Mouse (Mus musculus) naive thymus-derived CD4-positive, alpha-beta T cell, adult 2 months (primary cell): ENCODE results near the gene Ssna1.

Experiments used
- DNase-seq: peaks from one replicate; pipeline ENCODE4 v3.0.0-alpha.2; 2011; ENCODE audit warnings: low read depth

The Ssna1 gene

DNA sequence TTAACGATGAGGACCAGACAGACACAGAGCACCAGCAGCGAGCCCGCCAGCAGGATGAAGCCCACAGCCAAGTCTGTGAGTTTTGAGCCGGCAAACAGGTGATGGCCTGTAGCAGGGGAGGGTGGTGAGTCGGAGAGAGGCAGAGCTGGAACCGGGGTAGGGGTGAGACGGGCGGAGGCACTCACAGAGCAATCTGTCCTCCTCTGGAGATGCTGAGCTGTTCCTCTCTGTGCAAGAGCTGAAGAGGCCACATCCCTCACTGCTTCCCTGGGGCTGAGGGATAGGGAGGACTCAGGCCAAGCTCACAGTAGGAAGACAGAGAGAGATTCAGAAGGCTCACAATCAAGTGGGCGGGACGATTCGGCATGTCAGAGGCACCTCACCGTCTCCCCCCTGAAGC is 41.2 kb downstream of the Ssna1 start:
- no peak for DNase-seq

DNA sequence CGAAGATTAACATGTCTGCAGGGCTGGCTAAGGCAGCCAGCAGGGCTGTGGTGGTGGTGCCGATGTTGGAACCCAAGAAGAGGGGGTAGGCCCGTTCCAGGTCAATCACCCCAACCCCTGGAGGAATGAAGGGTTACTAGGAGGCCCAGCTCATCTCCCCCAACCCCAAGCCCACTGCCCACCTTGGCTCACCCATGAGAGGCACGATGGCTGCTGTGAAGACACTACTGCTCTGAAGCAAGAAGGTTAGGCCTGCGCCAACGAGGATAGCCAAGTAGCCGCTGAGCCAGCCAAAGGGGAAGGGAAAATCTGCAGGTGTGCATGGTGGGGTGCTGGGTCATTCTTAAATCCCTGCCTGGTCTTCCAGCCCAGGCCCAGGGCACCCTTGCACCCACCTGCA is 41.7 kb downstream of the Ssna1 start:
- DNase-seq, result no peak

DNA sequence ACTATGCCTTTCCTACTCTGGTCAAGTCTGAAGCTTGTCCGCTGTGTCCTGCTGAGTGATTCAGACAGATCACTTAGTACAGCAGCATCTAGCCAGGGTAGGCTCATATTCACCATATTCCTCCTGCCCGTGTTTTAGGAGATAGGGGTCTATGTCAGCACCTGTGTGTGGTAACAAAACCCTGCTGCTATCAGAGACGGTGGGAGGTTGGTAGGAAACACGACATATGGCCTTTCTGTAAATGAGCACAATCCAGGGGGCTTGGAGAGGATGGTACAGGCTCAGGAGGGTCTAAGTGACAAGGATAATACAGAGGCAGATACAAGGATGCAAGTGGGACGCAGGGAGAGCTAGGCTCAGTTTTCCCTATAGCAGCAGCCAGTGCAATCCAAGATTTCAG is 42.7 kb downstream of the Ssna1 start:
- DNase-seq, result no peak

DNA sequence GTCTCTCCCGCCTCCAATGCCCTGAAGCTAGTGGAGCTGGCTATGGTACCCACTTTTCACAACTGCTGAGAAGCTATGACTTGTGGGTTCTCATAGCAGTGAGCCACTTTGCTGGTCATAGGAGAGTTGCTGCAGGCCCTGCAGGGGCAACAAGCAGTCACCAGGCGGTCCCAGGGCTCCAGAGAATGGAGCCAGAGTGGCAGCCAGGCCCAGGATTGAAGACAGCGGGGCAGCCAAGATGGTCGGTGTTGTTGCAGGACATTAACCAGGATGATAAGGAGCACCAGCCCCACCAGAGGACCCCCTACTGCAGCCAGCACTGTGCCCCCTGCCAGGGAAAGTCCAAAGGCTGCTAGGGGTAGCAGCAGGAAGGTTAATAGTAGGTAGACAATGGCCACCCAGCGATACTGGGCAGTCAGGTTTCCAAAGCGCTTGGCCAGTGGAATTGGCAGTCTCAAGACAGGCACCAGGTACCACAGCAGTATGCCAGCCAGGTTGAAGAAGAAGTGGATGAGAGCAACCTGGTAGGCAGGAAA is 43.2 kb downstream of the Ssna1 start:
- no peak for DNase-seq

DNA sequence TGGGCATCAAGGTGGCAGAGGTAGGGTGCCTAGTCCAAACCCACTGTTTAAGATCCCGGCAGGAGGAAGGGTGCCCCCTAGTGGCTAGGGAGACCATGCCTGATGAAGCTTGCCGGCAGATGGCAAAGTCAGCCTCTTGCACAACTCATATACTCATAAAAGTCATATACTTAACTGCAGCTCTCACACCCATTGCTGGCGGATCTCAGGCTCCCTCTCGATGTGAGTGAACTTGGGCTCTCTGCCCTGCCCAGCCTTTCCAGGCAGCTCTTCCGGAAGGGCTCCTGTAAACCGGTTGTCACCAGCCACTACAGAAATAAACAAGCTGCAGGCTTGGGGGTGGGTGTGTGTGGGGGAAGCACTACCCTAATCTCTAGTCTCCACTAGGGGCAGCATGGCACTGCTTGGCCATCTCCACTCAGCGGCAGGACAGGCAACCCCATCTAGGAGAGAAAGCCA is 43.8 kb downstream of the Ssna1 start:
- peak; percentile 94 for DNase-seq

DNA sequence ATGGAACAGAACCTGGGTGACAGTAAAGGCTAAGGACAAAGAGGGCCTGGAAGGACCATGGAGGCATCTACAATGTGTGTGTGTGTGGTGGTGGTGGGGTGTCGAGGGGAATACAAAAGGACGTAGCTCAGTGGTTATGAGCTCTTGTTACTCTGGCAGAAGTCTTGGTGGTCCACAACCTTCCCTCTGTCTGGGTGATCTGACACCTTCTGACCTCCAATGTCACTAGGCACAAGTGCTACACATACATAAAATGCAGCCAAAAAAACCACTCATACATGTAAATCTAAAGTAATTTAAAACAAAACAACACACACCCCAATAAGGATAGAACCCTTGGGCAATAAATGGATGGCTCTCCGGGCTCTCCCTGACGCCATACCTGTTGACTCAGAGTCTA is 44.8 kb downstream of the Ssna1 start:
- DNase-seq, result peak; percentile 26

DNA sequence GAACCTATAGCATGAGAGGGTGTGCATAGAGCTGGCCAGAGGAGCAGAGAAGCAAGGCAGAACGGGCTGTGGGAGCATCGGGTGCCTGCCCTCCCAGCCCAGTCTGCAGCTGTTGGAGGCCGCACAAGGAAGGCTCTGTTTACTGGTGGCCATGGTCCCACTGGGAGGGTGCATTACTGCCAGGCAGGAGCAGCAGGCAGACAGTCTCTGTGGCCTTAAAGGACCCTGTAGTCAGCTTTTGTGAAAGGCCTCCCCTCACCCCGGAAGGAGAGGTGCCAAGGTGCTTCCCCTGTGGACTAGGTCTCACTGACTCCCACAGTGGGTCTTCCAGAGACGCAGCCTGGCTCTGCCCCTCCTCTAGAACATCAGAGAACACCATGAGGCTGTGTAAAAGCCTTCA is 45.4 kb downstream of the Ssna1 start:
- no peak for DNase-seq

DNA sequence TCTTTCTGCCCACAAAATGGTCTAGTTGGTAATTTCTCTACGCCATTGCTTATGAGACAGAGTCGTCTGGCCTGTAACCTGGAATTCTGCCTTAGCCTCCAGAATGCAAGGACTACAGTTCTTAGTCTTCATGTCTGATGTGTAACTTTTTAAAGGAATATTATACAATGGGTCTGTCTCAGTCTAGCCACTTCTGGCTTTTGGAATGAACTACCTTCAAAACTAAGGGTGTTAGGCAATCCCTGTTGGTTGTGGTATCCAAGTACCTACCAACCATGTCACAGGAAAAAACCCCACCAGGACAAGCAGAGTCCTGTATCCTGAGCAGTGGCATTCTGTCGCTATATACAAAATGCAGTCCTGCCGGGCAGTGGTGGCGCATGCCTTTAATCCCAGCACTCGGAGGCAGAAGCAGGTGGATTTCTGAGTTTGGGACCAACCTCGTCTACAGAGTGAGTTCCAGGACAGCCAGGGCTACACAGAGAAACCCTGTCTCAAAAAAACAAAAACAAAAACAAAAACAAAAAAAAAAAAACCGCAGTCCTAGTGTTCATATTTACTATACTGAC is 46.3 kb downstream of the Ssna1 start:
- DNase-seq, result no peak

DNA sequence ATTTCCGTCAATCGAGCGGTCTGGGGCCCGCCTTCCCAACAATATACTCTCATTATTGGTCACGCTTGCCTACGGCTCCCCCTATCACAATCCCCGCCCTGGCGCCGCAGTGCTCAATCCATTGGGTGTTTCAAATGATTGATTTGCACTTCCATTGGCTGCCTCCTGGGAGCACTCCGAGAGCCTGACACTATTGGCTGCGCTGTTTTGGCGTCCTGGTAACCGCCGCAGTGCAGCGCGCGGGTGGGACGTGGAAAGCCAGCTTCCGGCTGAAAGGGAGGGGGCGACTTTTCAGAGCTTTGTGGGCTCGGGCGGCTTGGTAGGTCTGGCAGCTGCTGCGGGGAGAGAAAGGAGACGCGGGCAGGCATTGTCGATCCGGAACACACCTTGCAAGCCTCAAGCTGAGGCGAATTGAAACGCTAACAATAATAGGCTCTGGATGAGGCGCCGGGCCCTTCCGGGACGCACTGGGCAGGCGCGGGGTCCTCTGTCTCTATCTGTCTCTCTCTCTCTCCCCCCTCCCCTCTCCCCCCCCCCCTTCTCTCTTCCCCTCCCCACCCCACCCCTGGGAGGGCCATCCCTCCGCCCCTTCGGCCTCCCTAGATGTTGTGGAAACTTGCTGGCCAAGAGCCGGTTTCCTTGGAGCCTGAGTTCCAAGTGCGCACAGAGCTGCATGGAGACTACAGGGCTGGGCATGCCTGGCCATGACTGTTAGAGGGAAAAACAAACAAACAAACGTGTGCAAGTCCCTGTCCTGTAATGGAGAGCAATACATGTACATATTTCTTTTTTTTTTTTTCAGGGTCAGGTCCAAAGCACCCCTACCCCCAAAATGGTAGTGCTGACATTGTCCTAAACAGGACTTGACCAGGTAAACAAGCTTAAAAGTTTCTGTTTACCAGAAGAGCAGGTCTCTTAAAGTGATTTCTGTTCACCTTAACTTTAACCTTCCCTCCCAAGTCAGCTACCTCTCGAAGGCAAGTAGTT is 47.2 kb downstream of the Ssna1 start:
- DNase-seq, result peak; percentile 99

DNA sequence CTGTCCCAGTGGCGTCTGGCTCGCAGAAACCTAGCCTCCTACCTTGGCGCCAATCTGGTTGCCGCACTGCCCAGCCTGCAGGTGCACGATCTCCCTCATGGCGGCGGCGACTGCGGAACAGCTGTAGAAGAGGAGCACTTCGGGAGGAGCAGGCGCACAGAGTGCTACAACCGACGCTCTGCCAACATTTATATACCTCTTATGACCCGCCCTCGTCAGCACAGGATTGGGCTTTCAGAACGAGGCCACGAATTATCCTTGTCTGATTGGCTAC is 47.8 kb downstream of the Ssna1 start, which contains the start of gene Tubb4b:
Gene Tubb4b, minus strand, starts transcription at position 211 of the 274 bp plus-strand sequence.
- no peak for DNase-seq

DNA sequence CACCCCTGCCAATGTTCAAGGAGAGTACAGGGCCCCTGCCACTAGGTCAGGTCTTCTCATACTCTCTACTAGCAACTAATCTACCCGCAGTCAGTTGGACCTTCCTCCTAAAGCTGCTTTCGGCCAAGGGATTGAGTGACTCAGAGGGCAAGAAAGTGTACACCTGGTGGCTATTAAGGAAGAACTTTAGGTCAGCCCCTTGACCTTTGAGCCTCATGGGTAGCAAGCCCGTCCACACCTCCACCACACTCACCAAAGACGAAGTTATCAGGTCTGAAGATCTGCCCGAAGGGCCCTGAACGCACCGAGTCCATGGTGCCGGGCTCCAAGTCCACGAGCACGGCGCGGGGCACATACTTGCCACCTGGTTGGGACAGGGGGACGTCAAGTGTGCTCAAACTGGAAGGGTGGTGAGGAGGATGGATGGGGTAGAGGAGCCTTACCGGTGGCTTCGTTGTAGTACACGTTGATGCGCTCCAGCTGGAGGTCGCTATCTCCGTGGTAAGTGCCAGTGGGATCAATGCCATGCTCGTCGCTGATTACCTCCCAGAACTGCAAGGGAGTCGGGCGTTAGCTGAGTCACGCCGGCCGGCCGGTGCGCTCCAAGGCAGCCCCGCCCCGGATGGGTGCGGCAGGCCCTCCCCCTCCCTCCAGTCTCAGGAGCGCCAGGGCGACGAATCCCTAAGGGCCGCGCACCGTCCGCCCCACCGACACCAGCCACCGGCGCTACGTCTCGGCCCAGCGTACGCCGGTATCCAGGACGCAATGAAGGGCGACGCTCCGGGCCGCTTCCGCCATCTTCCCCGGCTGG is 48.4 kb downstream of the Ssna1 start:
- no peak for DNase-seq

DNA sequence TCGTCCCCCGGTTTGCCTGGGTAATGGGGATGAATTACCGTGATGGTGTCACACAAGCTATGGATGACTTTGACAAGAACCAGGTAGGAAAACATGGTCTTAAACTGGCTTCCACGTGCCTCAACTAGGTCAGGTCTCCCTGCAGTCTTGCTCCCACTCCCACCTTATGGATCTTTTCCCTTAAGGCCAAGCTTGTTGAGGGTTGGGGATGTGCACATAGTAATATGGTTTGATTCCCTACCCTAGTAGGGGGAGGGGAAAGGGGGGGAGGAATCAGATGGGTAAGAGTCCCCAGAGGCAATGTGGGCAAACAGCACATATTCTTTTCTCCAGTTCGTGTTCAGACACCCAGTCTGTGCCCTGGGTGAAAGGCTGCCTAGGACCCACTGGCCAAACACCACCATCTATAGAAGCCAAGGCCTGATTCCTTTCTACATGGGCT is 50.9 kb downstream of the Ssna1 start:
- no peak for DNase-seq
